In genomic region chr1:106596380-106596779, GRCm38 (mm10) we compare ENCODE assay signal across 17 mouse cellular contexts.
"Had no signal": no experiment of that assay in that cellular context is flagged by ENCODE, and none has a peak within 500 bp of the region (broad histone marks: within the 10 kb centered on the region; RNA-seq: fewer than 3 reads in every experiment).

No protein-coding gene starts in this region.

- H3K4me3 ChIP-seq: lung, embryonic 15.5 days; megakaryocyte, embryonic 14.5 days; midbrain, embryonic 13.5 days; midbrain, embryonic 15.5 days; neural tube, embryonic 12.5 days had no signal

- H3K4me1 ChIP-seq: midbrain, embryonic 13.5 days; midbrain, embryonic 15.5 days; neural tube, embryonic 12.5 days had no signal

- H3K36me3 ChIP-seq: lung, embryonic 15.5 days; midbrain, embryonic 13.5 days; midbrain, embryonic 15.5 days; neural tube, embryonic 12.5 days had no signal

- DNase-seq: liver, postnatal 0 days; lung, adult 2 months; lung, postnatal 14 days; lung, postnatal 36 days; right cerebral cortex, postnatal 14 days; spleen, adult 18-20 months; thymus, adult 2 months; thymus, postnatal 25 days; thymus, postnatal 4 days had no signal

- H3K4me2 ChIP-seq: lung, embryonic 15.5 days; midbrain, embryonic 11.5 days; midbrain, embryonic 13.5 days; midbrain, embryonic 15.5 days; neural tube, embryonic 12.5 days had no signal

- H3K27ac ChIP-seq: lung, embryonic 15.5 days; macrophage; midbrain, embryonic 13.5 days; midbrain, embryonic 15.5 days; neural tube, embryonic 12.5 days had no signal

- ATAC-seq: liver, postnatal 0 days; lung, postnatal 0 days; midbrain, embryonic 13.5 days; midbrain, embryonic 15.5 days had no signal

- H3K27me3 ChIP-seq: lung, embryonic 15.5 days; megakaryocyte, embryonic 14.5 days; midbrain, embryonic 13.5 days; midbrain, embryonic 15.5 days; neural tube, embryonic 12.5 days had no signal

- H3K9me3 ChIP-seq: lung, embryonic 15.5 days; megakaryocyte, embryonic 14.5 days; midbrain, embryonic 13.5 days; midbrain, embryonic 15.5 days; neural tube, embryonic 12.5 days had no signal

- H3K9ac ChIP-seq: liver, postnatal 0 days; lung, embryonic 15.5 days; midbrain, embryonic 13.5 days; midbrain, embryonic 15.5 days; neural tube, embryonic 12.5 days had no signal
